Mouse (Mus musculus) T-helper 2 cell (primary cell): Measurements from ENCODE around the gene Tmem246.

ENCODE experiments used
- in situ Hi-C: fragments of 300-600 bp; cut with MboI, MseI; formaldehyde crosslinking; loops from one replicate; pipeline ENCODE4 v1.15.1; 2025; ENCODE audit warnings: high pct_unique_total_duplicates

Gene Tmem246

DNA sequence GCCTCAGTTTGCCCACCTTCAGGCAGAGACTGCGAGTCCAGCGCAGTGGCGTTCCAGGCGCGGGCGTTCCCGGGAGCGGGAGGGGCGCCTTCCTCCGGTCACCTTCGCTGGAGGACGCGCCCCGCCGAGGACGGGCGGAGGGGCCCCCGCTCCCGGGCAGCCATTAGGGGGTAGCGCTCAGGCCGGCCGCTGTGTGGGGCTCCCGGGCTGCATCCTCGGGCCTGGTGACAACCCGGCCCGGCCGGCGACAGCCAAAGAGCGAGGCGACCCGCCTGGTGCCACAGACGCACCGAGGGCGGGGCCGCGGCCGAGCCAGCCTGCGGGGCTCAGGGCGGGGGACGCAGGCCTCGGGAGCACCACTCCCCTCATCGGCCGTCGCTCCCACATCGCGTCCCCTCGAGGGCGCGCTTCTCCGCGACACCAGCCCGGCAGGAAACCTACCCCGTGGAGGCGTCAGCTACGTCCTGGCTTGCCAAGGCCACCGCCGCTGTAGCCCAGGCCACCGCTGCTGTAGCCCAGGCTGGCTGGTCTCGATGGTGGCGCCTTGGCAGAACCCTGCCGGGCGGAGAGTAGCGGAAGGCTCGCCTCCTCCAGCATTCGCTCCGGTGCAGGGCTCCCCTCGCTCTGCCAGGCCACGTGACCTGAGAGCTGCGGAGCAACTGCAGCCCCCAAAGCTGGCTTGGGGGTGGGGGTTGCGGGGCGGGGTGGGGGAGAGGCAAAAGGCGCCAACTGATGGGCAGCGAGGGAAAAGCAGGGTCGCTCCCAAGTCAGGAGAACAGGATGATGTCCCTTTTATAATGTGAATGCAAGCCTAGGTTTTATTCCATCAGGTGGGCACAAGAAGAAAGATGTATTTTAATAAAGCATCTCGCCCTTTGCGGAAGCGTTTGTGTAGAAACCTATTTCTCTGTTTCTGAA is at the start of gene Tmem246:
Gene Tmem246, minus strand, starts transcription at position 694 of the 918 bp plus-strand sequence.
- in situ Hi-C loops, result no loop called here

DNA sequence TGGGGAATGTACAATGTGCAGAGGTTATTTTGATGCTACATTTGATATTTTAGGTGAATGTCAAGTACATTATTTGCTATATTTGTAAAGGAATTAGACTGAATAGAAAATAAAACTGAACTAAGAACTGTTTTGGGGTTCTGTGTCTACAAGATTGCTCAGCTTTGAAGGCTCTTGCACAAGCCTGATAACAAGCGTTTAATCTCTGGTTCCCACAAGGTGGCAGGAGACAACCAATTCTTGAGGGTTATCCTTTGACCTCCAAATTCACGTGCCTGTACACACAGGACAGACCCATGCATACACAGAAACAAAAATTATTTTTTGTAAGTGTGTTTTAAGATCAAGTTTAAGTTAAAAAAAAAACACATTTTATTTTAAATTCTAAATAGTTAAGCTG is 42.2 kb upstream of the Tmem246 start:
- in situ Hi-C loops, result loop anchor here (25.0 kb wide), 1 partner anchor 1178 kb away; the partner anchor contains the start of gene Tex10

DNA sequence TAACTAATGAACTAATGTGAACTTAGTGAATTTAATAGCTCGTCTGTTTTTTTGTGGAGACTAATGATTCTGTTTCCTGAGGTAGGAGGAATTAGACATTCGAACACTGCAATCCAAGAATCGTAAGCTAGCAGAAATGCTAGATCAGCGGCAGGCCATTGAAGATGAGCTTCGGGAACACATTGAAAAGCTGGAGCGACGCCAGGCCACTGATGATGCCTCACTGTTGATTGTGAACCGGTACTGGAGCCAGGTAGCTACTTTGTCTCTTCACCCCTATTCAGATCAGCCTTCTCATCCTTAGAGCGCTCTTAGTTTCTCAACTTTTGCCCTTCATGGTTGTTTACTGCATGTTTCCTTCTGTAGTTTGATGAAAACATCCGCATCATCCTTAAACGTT is 40.1 kb upstream of the Tmem246 start:
- in situ Hi-C loops, result loop anchor here (25.0 kb wide), 1 partner anchor 1176 kb away; the partner anchor contains the start of gene Tex10

DNA sequence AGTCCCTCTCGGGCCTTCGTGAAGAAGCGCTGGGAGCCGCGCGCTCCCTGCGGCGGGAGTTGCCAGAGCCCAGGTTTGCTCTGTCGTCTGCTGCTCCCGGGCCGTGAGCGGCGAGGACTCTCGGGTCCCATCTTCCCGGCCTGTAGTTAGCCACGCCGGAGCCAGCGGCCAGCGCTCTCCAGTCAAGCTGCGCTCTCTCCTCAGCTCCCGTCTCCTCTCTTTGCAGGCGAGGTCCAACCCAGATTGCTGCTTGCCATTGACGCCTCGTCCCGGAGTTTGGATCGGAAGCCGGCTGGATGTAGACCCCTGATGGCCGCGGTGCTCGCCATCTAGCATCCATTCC is 34.4 kb upstream of the Tmem246 start:
- in situ Hi-C loops, result loop anchor here (5.0 to 25.0 kb wide), 2 partner anchors 100 to 1170 kb away; partner anchors contain the start of gene Tex10

DNA sequence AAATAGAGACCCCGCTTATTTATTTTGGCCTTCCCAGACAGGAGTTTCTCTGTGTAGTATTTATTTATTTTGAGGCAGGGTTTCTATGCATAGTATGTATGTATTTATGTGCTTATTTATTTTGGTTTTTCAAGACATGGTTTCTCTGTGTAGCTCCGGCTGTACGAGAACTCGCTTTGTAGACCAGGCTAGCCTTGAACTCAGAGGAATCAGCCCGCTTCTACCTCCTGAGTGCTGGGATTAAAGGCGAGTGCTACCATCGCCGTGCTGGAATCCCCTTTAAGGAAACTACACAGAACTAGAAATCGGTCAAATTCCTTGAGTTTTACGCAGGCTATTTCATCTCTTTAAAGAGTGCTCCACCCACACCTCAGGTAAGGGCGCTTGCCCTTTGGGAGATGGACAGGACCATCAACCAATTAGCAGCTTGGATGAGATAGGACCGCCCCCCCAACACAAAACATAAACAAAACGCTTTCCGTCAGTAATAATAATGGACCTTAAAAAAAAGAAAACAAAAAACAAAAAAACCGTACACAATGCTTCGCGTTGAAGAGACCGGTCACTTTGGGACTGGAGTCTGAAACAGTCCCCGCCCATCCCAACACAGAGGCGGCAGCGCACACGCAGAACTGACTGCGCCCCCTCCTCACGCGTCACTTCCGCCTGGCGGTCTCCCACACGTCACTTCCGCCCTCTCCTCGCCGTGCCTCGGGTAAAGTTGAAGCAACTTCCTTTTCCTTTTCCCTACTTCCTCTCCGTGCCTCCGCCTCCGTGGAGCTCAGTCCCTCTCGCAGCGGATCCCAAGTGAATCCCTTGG is 33.9 kb upstream of the Tmem246 start, which contains the start of gene Rnf20:
Gene Rnf20, plus strand, starts transcription at position 688 of the 820 bp plus-strand sequence.
- in situ Hi-C loops, result loop anchor here (5.0 to 25.0 kb wide), 2 partner anchors 99 to 1169 kb away; partner anchors contain the start of gene Tex10

DNA sequence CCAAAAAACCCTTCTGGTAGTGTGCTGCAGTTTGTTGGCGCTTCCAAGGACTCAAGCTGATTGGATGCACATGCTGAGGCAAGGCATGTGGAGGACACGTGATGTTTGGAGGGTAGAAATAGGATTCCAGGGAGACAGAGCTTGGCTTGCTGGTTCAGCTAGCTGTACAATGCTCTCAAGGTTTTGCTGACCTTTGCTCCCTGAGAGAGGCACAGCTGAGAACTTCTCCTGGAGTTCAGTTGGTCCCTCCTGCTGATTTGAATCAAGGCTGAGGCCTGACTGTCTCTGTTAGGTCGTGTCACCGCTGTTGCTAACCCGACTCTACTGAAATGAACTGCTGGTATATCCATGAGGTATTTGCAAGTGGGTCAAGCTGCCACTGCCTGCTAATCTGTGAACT is 31.3 kb upstream of the Tmem246 start:
- in situ Hi-C loops, result loop anchor here (25.0 kb wide), 1 partner anchor 1167 kb away; the partner anchor contains the start of gene Tex10

DNA sequence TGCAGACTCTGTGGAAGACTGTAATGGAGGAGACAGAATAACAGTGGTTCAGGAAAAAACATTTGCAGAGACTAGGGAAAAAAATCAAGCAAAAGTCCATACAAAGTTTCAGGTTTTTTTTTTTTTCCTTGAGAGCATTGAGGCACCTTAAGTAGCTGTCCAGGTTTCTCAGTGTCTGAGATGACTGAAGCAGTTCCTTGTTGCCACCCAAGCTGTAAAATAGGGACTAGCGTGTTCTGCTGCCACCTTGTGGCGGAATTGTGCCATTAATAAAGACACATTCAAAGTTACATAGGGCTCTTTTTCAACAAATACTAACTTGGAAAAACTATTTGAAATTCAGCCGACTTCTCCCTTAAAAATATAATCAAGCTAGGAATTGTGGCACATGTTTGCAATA is 29.3 kb upstream of the Tmem246 start:
- in situ Hi-C loops, result loop anchor here (25.0 kb wide), 1 partner anchor 1165 kb away; the partner anchor contains the start of gene Tex10

DNA sequence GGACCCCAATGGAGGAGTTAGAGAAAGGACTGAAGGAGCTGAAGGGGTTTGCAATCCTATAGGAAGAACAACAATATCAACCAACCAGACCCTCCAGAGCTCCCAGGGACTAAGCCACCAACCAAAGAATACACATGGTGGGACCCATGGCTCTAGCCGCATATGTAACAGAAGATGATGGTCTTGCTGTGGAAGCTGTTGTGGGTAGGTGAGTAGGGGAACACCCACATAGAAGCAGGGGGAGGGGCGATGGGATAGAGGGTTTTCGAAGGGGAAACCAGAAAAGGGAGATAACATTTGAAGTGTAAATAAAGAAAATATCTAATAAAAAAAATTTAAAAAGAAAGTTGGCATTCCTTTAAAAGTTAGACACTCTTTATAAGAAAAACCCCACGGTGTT is 27.3 kb upstream of the Tmem246 start:
- in situ Hi-C loops, result loop anchor here (5.0 to 25.0 kb wide), 2 partner anchors 53 to 1163 kb away; partner anchors contain the start of gene Tex10

DNA sequence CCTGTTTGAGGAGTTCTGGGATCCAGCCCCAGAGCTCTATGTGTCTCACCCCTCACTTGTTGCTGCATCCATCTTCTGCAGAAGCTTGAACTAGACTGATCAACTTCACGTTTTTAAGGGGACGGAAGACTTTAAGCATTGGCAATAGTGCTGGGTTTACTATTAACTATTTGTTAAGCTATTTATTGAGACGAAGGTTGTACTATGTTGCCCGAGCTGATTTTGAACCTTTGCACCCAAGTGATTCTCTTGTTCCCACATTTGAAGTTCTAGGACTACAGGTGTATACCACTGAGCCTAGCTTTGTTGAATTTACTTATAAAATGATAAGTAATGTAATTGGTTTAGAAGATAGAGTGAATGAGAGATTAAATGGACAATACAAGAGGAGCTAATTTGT is 26.2 kb upstream of the Tmem246 start:
- in situ Hi-C loops, result loop anchor here (5.0 kb wide), 1 partner anchor 52 kb away; no protein-coding TSS in a partner anchor

DNA sequence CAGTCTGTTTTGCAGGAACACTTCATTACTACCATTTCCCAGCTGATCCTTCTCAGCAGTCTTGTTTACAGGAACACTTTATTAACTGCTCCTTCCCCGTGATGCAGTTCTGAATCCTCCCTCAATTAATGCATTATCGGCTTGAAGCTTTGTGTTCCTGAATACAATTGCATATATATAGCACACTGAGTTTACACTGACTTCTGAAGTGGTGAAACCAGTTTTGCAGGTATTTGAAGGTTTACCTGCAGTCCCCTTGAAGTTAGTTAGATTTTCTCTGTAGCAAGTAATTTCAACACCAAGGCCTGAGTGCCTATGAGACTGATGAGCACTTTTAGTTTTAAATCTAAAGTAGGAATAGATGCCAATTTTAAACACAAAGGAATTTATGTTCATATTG is 24.6 kb upstream of the Tmem246 start:
- in situ Hi-C loops, result loop anchor here (5.0 kb wide), 1 partner anchor 50 kb away; no protein-coding TSS in a partner anchor

DNA sequence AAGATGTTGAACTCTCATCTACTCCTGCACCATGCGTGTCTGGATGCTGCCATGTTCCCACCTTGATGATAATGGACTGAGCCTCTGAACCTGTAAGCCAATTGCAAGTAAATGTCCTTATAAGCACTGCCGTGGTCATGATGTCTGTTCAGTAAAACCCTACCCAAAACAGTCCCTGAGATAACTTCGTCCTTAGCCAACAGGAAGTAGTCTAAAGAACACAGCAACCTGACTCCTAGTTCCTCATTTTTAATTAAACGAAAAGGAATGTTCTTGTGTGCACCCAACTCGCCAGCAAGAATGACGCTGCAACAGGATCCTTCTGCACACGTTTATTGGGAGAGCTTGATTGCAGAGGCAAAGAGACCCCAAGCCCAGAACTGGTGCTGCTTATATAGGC is 22.2 kb upstream of the Tmem246 start:
- in situ Hi-C loops, result loop anchor here (5.0 kb wide), 1 partner anchor 48 kb away; no protein-coding TSS in a partner anchor

DNA sequence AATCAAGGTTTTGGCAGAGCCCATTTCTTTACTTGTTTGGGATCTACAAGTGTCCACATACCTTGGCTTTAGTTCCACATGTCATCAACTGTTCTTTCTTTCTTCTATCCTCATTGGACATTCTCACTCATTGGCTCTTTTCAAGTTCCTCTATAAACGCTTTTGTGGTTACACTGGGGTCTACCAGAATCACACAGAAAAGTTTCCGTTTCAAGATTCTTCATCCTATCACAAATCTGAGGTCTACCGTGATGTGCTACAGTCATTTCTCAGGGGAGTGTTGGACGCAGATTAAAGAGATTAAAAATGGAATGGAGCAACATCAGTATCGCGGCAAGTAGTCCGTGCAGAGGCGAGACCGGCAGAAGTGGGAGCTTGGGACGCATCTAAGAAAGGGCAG is 19.2 kb upstream of the Tmem246 start:
- in situ Hi-C loops, result no loop called here

DNA sequence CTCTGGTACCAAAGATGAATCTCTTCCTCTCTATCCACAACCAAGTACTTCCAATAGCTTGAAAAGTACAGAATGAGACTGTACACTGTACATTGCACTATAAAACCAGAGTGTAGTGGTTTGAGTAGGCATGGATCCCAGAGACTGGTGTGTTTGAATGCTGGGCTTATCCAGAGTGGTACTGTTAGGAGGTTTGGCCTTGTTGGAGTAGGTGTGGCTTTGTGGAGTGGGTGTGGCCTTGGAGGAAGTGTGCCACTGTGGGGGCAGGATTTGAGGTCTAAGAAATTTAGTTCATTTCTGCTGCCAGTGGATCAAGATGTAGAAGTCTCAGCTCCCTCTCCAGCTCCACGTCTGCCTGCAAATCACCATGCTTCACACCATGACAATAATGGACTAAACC is 7.8 kb upstream of the Tmem246 start:
- in situ Hi-C loops, result no loop called here

DNA sequence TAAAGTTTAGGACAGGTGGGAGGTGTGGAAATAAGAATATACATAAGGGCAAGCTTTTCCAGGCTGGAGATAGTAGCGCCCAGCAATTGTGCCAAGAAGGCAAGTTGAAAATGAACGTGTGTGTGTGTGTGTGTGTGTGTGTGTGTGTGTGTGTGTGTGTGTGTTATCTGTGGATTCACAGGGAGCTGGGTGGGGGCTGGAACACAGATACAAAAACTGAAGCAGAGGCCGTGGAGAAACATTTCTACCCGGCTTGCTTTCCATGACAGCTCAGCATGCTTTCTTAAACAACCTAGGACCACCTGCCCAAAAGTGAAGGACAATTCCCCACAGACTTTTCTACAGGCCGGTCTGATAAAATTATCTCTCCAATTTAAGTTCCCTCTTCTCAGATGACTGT is 6.9 kb upstream of the Tmem246 start:
- in situ Hi-C loops, result no loop called here

DNA sequence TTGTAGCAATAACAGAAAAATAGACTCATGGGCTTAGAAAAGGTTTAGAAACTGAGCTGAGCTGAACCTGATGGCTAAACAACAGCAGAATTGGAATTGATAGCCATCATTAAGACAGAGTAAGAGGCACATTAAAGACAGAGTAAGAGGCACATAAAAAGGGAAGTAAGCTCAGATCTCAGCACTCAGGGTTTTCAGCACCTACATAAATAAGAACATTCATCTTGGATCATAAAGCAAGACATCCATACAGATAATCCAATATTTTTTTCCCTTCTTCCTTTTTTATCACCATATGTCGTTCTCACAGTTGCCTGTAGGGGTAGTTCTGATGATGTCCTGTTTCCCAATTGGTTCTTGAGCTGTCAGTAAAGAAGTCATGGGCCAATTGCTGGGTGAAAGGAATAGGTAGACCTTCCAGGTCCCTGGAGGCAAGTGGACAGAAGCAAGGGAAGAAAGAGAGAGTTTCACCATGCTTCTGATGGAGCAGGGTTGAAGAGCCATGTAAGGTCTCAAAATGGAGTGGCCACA is 6.4 kb upstream of the Tmem246 start:
- in situ Hi-C loops, result no loop called here

DNA sequence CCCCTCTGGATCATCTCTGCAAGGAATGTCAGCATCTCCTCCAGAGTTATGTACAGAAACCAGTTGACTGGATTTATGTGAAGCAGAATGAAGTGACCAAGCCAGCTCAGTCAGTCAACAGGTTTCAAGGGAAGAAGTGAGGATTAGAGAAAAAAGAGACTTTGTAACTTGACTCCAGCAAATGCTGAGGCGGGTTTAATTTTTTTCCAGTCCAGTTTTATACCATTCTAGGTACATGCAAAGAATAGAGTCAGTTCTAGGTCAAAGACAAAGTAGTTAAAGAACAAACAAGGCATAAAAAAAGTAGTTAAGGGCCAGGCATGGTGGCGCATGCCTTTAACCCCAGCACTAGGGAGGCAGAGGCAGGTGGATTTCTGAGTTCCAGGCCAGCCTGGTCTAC is 5.5 kb upstream of the Tmem246 start:
- in situ Hi-C loops, result no loop called here

DNA sequence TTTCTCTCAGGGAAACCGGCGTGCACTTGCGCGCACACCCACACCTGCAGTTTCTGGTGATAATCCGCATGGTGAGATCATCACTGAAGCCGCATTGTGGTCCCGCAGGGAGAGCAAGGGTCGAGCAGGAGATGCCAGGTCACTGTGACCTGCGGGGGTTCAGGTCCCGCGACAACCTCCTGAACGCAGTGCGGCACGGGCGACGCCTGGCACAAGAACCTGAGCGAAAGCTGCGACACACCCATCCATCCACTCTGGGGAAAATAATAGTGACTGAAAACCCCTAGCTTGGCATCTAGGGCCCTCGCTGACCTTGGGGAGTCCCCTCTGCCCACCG is 862 bp downstream of the Tmem246 start:
- in situ Hi-C loops, result no loop called here

DNA sequence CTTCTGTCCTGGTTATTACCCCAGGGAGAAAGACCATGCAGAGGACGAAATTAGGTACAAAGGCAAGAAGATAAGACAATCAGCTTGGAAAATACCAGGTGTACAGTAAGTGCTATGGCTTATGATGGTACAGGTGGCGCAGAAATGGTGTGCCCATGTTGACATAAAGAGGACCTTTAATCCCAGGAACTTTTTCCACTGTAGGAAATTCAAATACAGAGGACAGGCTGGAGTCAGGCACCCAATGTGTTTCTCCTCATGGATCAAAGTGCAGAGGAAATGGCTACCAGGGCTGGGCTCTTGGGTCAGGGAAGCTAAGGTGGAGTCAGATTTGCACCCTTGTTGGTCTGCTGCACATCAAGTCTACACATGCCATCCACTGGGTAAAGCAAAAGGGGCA is 7.5 kb downstream of the Tmem246 start:
- in situ Hi-C loops, result no loop called here

DNA sequence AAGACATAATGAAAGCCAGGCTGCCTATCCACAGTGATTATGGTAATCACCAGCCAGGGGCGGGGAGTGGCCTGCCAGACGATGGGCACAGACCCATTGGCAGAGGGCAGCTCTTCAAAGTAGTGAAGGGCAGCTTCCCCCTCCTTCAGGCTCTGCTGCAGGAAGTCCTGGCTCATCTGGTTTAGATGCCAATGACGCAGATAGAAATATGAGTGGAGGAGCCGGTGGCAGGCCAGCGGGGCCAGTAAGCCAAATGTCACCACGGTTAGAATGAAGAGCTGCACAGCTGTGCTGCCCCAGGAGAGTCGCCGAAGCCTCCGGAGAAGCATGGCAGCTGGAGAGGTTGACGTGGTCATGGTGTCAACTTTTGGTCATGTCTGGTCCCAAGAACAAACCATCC is 10.9 kb downstream of the Tmem246 start:
- in situ Hi-C loops, result no loop called here

DNA sequence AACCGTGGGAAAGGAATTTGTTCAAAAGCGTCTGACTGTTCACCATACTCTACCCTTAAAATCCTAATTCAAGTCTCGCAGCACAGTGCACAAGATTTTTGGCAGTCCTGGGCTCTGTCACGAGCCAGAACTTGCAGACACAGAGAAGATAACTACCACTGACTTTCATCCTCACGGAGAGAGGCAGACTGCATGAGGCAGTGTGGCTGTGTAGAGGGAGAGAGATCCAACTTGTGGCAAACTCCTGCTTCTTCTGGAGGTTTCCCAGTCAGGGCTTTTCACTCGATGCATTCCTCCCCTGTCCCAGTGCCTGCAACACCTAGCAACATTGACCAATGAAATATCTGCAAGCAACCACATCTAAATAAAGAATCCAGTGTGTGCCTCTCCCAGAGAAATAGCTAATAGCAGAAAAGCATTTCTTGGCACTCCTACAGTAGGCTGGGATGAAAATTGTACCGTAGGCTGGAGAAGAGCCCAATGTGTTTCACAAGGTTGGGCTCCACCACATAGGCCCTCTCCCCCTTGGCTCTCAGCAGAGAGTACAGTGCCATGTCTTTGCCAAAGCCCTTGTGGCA is 12.1 kb downstream of the Tmem246 start:
- in situ Hi-C loops, result no loop called here
